Mouse (Mus musculus) right cerebral cortex, postnatal 4 days (tissue): Measurements from ENCODE around the gene BC004004.
"Not testable (repeated sequence)": the region's sequence is repeated elsewhere in the genome, so short reads cannot be mapped to it uniquely, and the experiment has no call there.

Experiments used
- DNase-seq: peaks from one replicate; pipeline ENCODE4 v3.0.0-alpha.2; 2022

Gene BC004004

GRCm38 (mm10) chr17:29261603-29262258 is 6.9 kb upstream of the BC004004 start:
- DNase-seq: no peak

- no peak for DNase-seq
These were observed 6.3 kb upstream of the BC004004 start for GRCm38 (mm10) chr17:29262259-29262649.

GRCm38 (mm10) chr17:29263417-29263816 is 5.2 kb upstream of the BC004004 start:
- DNase-seq: no peak

GRCm38 (mm10) chr17:29263840-29264633 is 4.6 kb upstream of the BC004004 start, which contains the start of gene Ppil1:
TSS of gene Ppil1 (minus strand) at chr17:29264186.
- peak; percentile 82 for DNase-seq

GRCm38 (mm10) chr17:29264760-29265159 is 3.8 kb upstream of the BC004004 start:
- no peak for DNase-seq

GRCm38 (mm10) chr17:29267040-29267439 is 1.5 kb upstream of the BC004004 start:
- DNase-seq: not testable (repeated sequence)

GRCm38 (mm10) chr17:29267931-29268681 is 482 bp upstream of the BC004004 start:
- DNase-seq: no peak

GRCm38 (mm10) chr17:29269349-29269706 is 740 bp downstream of the BC004004 start:
- no peak for DNase-seq

- DNase-seq: no peak
These were observed 1.6 kb downstream of the BC004004 start for GRCm38 (mm10) chr17:29270148-29270698.

GRCm38 (mm10) chr17:29273156-29273555 is 4.6 kb downstream of the BC004004 start:
- no peak for DNase-seq

- no peak for DNase-seq
These were observed 5.3 kb downstream of the BC004004 start for GRCm38 (mm10) chr17:29273889-29274288.

- DNase-seq: no peak
These were observed 11.8 kb downstream of the BC004004 start for GRCm38 (mm10) chr17:29280422-29280821.

GRCm38 (mm10) chr17:29281541-29281940 is 13.0 kb downstream of the BC004004 start:
- DNase-seq: no peak

GRCm38 (mm10) chr17:29282216-29282952 is 13.8 kb downstream of the BC004004 start:
- no peak for DNase-seq

- no peak for DNase-seq
These were observed 23.2 kb downstream of the BC004004 start for GRCm38 (mm10) chr17:29291793-29292192.

GRCm38 (mm10) chr17:29292996-29293395 is 24.4 kb downstream of the BC004004 start:
- no peak for DNase-seq

GRCm38 (mm10) chr17:29293807-29294605 is 25.4 kb downstream of the BC004004 start:
- DNase-seq: no peak

- no peak for DNase-seq
These were observed 27.2 kb downstream of the BC004004 start for GRCm38 (mm10) chr17:29295835-29296234.

- no peak for DNase-seq
These were observed 28.7 kb downstream of the BC004004 start for GRCm38 (mm10) chr17:29297321-29297720.

GRCm38 (mm10) chr17:29297813-29298212 is 29.2 kb downstream of the BC004004 start:
- no peak for DNase-seq

GRCm38 (mm10) chr17:29299282-29299681 is 30.7 kb downstream of the BC004004 start:
- no peak for DNase-seq

GRCm38 (mm10) chr17:29300926-29301325 is 32.3 kb downstream of the BC004004 start:
- no peak for DNase-seq
